Mouse (Mus musculus): ENCODE results near the gene Ctnnd2. TPM values are rescaled to one million over a fixed set of nuclear protein-coding genes. Genes with fewer than 3 reads are reported as not detected.

Gene Ctnnd2
- polyA plus RNA-seq, 1 experiment from 2014 or later, result 0.16 TPM

- no peaks in the 10 kb centered on the region for H3K27me3 ChIP-seq
- no peaks in the 10 kb centered on the region for H3K9me3 ChIP-seq (replicated peaks)
- H3K4me2 ChIP-seq, result no peak overlapping the region
- DNase-seq (no peak), ATAC-seq (ENCODE audit: low read depth) (no peak)
- 76% methylated on average over 17 of the region's 17 CpGs for WGBS (ENCODE audit: insufficient replicate concordance)
- H3K36me3 ChIP-seq, result no peaks in the 10 kb centered on the region
- H3K4me3 ChIP-seq (replicated peaks), result no peak overlapping the region
- no peaks in the 10 kb centered on the region for H3K4me1 ChIP-seq (replicated peaks)
- no peak overlapping the region for H3K9ac ChIP-seq
- no peak overlapping the region for H3K27ac ChIP-seq
Measured at GRCm38 (mm10) chr15:30857277-30858176, 685.1 kb downstream of the Ctnnd2 start.

DNA sequence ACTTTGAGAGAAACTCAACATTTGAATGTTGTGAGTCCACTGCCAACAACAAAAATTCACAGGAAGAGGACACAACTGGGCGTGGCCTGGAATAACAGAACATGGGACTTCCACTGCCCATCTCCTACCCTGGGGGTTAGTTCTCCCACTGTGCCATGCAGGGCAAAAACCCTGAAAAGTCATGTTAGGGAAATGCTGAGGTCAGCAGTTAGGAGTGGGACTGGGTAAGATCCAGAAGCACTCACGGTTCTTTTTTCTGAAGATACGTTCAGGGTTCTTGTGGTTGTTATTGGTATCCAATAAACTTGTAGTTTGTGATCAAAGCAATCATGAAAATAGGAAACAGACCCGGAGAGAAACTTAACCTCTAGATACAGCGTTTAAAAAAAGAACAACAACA lies 695.0 kb downstream of the Ctnnd2 start:
- H3K9ac ChIP-seq, result no peak overlapping the region
- no peaks in the 10 kb centered on the region for H3K9me3 ChIP-seq (replicated peaks)
- no peak overlapping the region for H3K4me3 ChIP-seq (replicated peaks)
- no peaks in the 10 kb centered on the region for H3K27me3 ChIP-seq
- no peaks in the 10 kb centered on the region for H3K36me3 ChIP-seq
- no peak overlapping the region for H3K27ac ChIP-seq
- DNase-seq (no peak), ATAC-seq (ENCODE audit: low read depth) (no peak)
- H3K4me2 ChIP-seq, result no peak overlapping the region
- 67% methylated on average over 5 of the region's 5 CpGs for WGBS (ENCODE audit: insufficient replicate concordance)
- no peaks in the 10 kb centered on the region for H3K4me1 ChIP-seq (replicated peaks)

- Histone ChIP-seq H3K9me3 (replicated peaks) (no peaks in the 10 kb centered on the region), H3K27ac (no peak overlapping the region), H3K36me3 (no peaks in the 10 kb centered on the region), H3K4me2 (no peak overlapping the region), H3K27me3 (no peaks in the 10 kb centered on the region), H3K4me1 (replicated peaks) (no peaks in the 10 kb centered on the region), H3K9ac (no peak overlapping the region), H3K4me3 (replicated peaks) (no peak overlapping the region)
- DNase-seq (no peak), ATAC-seq (ENCODE audit: low read depth) (no peak)
- 62% methylated on average over 12 of the region's 12 CpGs for WGBS (ENCODE audit: insufficient replicate concordance)
Measured at GRCm38 (mm10) chr15:30869673-30870512, 697.5 kb downstream of the Ctnnd2 start.

GRCm38 (mm10) chr15:30875523-30875922 lies 703.1 kb downstream of the Ctnnd2 start:
- H3K36me3 ChIP-seq, result no peaks in the 10 kb centered on the region
- ATAC-seq (ENCODE audit: low read depth), result no peak
- H3K9ac ChIP-seq, result no peak overlapping the region
- DNase-seq, result no peak
- H3K4me3 ChIP-seq (replicated peaks), result no peak overlapping the region
- no peak overlapping the region for H3K4me2 ChIP-seq
- H3K9me3 ChIP-seq (replicated peaks), result no peaks in the 10 kb centered on the region
- no peak overlapping the region for H3K27ac ChIP-seq
- H3K4me1 ChIP-seq (replicated peaks), result no peaks in the 10 kb centered on the region
- 29% methylated on average over 1 of the region's 1 CpGs for WGBS (ENCODE audit: insufficient replicate concordance)
- no peaks in the 10 kb centered on the region for H3K27me3 ChIP-seq

- DNase-seq, result no peak
- WGBS (ENCODE audit: insufficient replicate concordance), result 79% methylated on average over 12 of the region's 12 CpGs
Measured at GRCm38 (mm10) chr15:30884692-30885334, 712.4 kb downstream of the Ctnnd2 start.

DNA sequence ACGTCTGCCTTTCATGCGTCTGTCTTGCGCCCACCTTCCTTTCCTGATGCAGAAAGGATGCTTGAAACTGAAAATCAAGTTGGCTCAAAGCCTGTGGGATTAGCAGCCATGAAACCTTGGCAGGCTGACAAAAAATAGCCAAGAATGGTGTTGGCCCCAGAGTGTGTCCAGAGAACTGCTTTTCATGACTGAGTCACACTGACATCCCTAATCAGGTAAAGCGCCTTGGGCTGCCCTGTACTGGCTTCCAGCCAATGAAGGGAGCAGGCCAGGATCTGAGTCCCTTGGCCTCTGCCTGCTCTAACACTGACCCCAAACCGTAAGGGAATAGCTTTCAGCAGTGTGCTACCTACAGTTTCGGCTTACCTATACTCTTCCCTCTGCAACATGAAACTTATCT lies 713.0 kb downstream of the Ctnnd2 start:
- Histone ChIP-seq H3K9ac (no peak overlapping the region), H3K27ac (no peak overlapping the region), H3K4me1 (replicated peaks) (no peaks in the 10 kb centered on the region), H3K4me3 (replicated peaks) (no peak overlapping the region), H3K4me2 (no peak overlapping the region), H3K36me3 (no peaks in the 10 kb centered on the region), H3K27me3 (no peaks in the 10 kb centered on the region), H3K9me3 (replicated peaks) (no peaks in the 10 kb centered on the region; the same call in 1 of the 2 replicates)
- ATAC-seq (ENCODE audit: low read depth) (no peak), DNase-seq (no peak)
- WGBS (ENCODE audit: insufficient replicate concordance), result 78% methylated on average over 6 of the region's 6 CpGs

More at GRCm38 (mm10) chr15:30884692-30885334, 712.4 kb downstream of the Ctnnd2 start:
- no peaks in the 10 kb centered on the region for H3K36me3 ChIP-seq
- no peaks in the 10 kb centered on the region for H3K27me3 ChIP-seq
- H3K4me3 ChIP-seq (replicated peaks), result no peak overlapping the region
- H3K9ac ChIP-seq, result no peak overlapping the region
- H3K27ac ChIP-seq, result no peak overlapping the region
- no peak for ATAC-seq (ENCODE audit: low read depth)
- H3K4me1 ChIP-seq (replicated peaks), result no peaks in the 10 kb centered on the region
- H3K9me3 ChIP-seq (replicated peaks), result no peaks in the 10 kb centered on the region; the same call in 1 of the 2 replicates
- H3K4me2 ChIP-seq, result no peak overlapping the region

DNA sequence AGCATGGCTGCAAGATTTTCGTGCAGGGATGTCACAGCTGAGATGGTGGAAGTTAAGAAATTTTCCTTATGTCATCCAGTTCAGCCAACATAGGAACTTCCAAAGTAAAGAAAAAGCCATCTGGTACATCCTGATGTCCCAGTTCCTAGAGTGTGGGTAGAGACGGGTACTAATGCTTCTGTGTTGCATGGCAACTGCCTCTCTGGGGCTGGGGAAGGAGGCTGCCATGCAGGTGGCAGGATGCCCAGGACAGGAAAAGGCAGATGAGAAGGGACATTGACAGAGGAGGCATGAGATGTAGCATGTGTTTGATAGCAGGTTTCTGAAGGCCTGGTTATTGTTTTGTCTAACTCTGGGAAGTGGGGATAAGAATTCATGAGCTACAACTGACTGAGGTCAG lies 715.2 kb downstream of the Ctnnd2 start:
- no peak overlapping the region for H3K27ac ChIP-seq
- H3K36me3 ChIP-seq, result no peaks in the 10 kb centered on the region
- no peak for DNase-seq
- no peak overlapping the region for H3K4me2 ChIP-seq
- 48% methylated on average over 2 of the region's 2 CpGs for WGBS (ENCODE audit: insufficient replicate concordance)
- H3K9me3 ChIP-seq (replicated peaks), result no peaks in the 10 kb centered on the region; the same call in 1 of the 2 replicates
- ATAC-seq (ENCODE audit: low read depth), result no peak
- no peaks in the 10 kb centered on the region for H3K27me3 ChIP-seq
- no peak overlapping the region for H3K4me3 ChIP-seq (replicated peaks)
- no peaks in the 10 kb centered on the region for H3K4me1 ChIP-seq (replicated peaks)
- no peak overlapping the region for H3K9ac ChIP-seq

- no peak overlapping the region for H3K4me3 ChIP-seq (replicated peaks)
- ATAC-seq (ENCODE audit: low read depth), result no peak
Measured at GRCm38 (mm10) chr15:30891986-30892385, 719.6 kb downstream of the Ctnnd2 start.

DNA sequence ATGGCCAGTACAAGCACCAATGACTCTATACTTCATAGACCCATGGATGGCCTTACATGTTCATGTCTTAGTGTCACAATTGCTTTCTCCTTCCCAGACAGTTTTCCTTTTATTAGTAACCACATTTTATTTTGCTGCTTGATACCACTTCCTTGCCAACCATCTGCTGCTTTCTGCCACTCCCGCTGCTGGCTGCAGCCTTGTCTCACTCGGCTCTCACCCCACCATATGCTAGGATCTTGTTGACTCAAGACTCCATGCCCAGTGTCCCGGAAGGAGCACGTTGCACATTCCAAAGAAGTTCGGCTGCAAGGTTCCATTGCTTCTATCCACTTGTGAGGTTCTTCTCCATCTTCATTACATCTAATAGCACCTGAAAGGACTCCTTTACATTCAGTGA lies 722.7 kb downstream of the Ctnnd2 start:
- no peaks in the 10 kb centered on the region for H3K27me3 ChIP-seq
- WGBS (ENCODE audit: insufficient replicate concordance), result 63% methylated on average over 5 of the region's 5 CpGs
- no peaks in the 10 kb centered on the region for H3K36me3 ChIP-seq
- H3K9me3 ChIP-seq (replicated peaks), result no peaks in the 10 kb centered on the region
- no peaks in the 10 kb centered on the region for H3K4me1 ChIP-seq (replicated peaks)
- H3K27ac ChIP-seq, result no peak overlapping the region
- ATAC-seq (ENCODE audit: low read depth) (no peak), DNase-seq (no peak)
- H3K4me3 ChIP-seq (replicated peaks), result no peak overlapping the region
- H3K9ac ChIP-seq, result no peak overlapping the region
- no peak overlapping the region for H3K4me2 ChIP-seq

More at GRCm38 (mm10) chr15:30891986-30892385, 719.6 kb downstream of the Ctnnd2 start:
- Histone ChIP-seq H3K27ac (no peak overlapping the region), H3K27me3 (no peaks in the 10 kb centered on the region), H3K4me2 (no peak overlapping the region), H3K36me3 (no peaks in the 10 kb centered on the region), H3K4me1 (replicated peaks) (no peaks in the 10 kb centered on the region), H3K9me3 (replicated peaks) (no peaks in the 10 kb centered on the region), H3K9ac (no peak overlapping the region)
- DNase-seq, result no peak
- 46% methylated on average over 4 of the region's 4 CpGs for WGBS (ENCODE audit: insufficient replicate concordance)

DNA sequence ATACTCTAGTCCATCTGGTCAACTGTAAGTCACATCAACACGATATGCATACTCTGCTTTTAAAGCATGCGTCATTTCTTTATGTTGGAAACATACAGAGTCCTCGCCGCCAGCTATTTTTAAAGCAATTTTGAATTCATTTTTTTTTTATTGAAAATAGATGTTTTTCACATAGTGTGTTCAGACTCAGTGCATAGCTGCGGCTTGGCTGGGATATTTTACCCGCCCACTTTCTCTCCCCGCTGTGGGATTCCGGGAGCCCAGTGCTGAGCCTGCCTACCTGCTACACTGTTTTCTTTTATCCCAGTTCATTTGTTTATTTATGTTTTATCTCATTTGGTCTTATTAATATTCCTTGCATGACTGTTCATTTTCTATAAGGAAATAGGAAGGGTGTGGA lies 724.9 kb downstream of the Ctnnd2 start:
- Histone ChIP-seq H3K9ac (no peak overlapping the region), H3K36me3 (no peaks in the 10 kb centered on the region), H3K9me3 (replicated peaks) (no peaks in the 10 kb centered on the region), H3K4me3 (replicated peaks) (no peak overlapping the region), H3K4me1 (replicated peaks) (no peaks in the 10 kb centered on the region), H3K27me3 (no peaks in the 10 kb centered on the region), H3K4me2 (no peak overlapping the region), H3K27ac (no peak overlapping the region)
- ATAC-seq (ENCODE audit: low read depth) (no peak), DNase-seq (no peak)
- WGBS (ENCODE audit: insufficient replicate concordance), result 78% methylated on average over 8 of the region's 8 CpGs

GRCm38 (mm10) chr15:30908027-30908426 lies 735.6 kb downstream of the Ctnnd2 start:
- ATAC-seq (ENCODE audit: low read depth) (no peak), DNase-seq (no peak)
- Histone ChIP-seq H3K27ac (no peak overlapping the region), H3K4me1 (replicated peaks) (no peaks in the 10 kb centered on the region), H3K27me3 (no peaks in the 10 kb centered on the region), H3K9ac (no peak overlapping the region), H3K4me2 (no peak overlapping the region), H3K9me3 (replicated peaks) (no peaks in the 10 kb centered on the region), H3K36me3 (no peaks in the 10 kb centered on the region), H3K4me3 (replicated peaks) (no peak overlapping the region)
- WGBS (ENCODE audit: insufficient replicate concordance), result 33% methylated on average over 2 of the region's 2 CpGs

Data from liver, embryonic 13.5 days (tissue).